Mouse (Mus musculus) limb, embryonic 15.5 days (tissue): ENCODE measurements around the gene Fam107a. TPM values are rescaled to one million over a fixed set of nuclear protein-coding genes. Genes with fewer than 3 reads are reported as not detected.

Experiments used
- ATAC-seq: fragments of 200-750 bp; cut with Nextera tagmentation; 2 replicates; pipeline ENCODE4 v1.8.0; 2017; ENCODE audit warnings: low read depth, moderate TSS enrichment; ENCODE audit not compliant: insufficient number of reproducible peaks, low FRiP score, low TSS enrichment
- H3K27ac ChIP-seq: fragments of 300-500 bp; sonication (generic); 2 replicates; pipeline ENCODE4 v1.5.1; 2015; ENCODE audit warnings: moderate library complexity, mild to moderate bottlenecking, inconsistent platforms
- H3K27me3 ChIP-seq: fragments of 300-500 bp; sonication (generic); 2 replicates; pipeline ENCODE4 v1.6.1; 2015; ENCODE audit warnings: inconsistent platforms
- H3K36me3 ChIP-seq: fragments of 300-500 bp; sonication (generic); 2 replicates; pipeline ENCODE4 v1.6.1; 2015; ENCODE audit warnings: inconsistent platforms
- H3K4me1 ChIP-seq: fragments of 300-500 bp; sonication (generic); 2 replicates; pipeline ENCODE4 v1.6.1; 2015; ENCODE audit warnings: inconsistent platforms
- H3K4me2 ChIP-seq: fragments of 300-500 bp; sonication (generic); 2 replicates; pipeline ENCODE4 v1.6.1; 2015; ENCODE audit warnings: mild to moderate bottlenecking, inconsistent platforms
- H3K4me3 ChIP-seq: fragments of 300-500 bp; sonication (generic); 2 replicates; pipeline ENCODE4 v1.5.1; 2015; ENCODE audit warnings: mild to moderate bottlenecking, inconsistent platforms
- H3K9ac ChIP-seq: fragments of 300-500 bp; sonication (generic); 2 replicates; pipeline ENCODE4 v1.6.1; 2015; ENCODE audit warnings: inconsistent platforms
- H3K9me3 ChIP-seq: fragments of 300-500 bp; sonication (generic); 2 replicates; pipeline ENCODE4 v1.6.1; 2016; ENCODE audit warnings: inconsistent platforms
- WGBS: fragments of 180-500 bp; shearing (Covaris S2); methylation state at CpG from one replicate; pipeline ENCODE4 v1.1.7; 2015; 5-methylcytosine and 5-hydroxymethylcytosine counted together
- polyA plus RNA-seq: library from polyadenylated mRNA; unstranded; fragments of >200 nt; fragmentation: Nextera tagmentation; extraction: Ambion mirVana; gene quantifications from 2 replicates; pipeline ENCODE4 v1.2.1, GENCODE M21; 2015

The Fam107a gene
- 0.51 TPM in 2 replicates for polyA plus RNA-seq

GRCm38 (mm10) chr14:8317194-8318097, at the start of gene Fam107a:
Gene Fam107a, minus strand, starts transcription at chr14:8318023.
- Histone ChIP-seq H3K4me1 (peaks cover 18% of the 10 kb centered on the region), H3K27ac (no peak within 1 kb of the TSS), H3K4me3 (peak within 1 kb of the TSS; percentile 23), H3K4me2 (peak within 1 kb of the TSS; percentile 47), H3K27me3 (peaks cover 39% of the 10 kb centered on the region), H3K9me3 (no peaks in the 10 kb centered on the region), H3K36me3 (no peaks in the 10 kb centered on the region), H3K9ac (no peak within 1 kb of the TSS)
- no peak for ATAC-seq
- 11% methylated on average over 41 of the region's 41 CpGs for WGBS

GRCm38 (mm10) chr14:8367121-8367520, 49.3 kb upstream of the Fam107a start:
- Histone ChIP-seq H3K27me3 (no peaks in the 10 kb centered on the region), H3K4me1 (no peaks in the 10 kb centered on the region), H3K4me3 (no peak overlapping the region), H3K27ac (no peak overlapping the region), H3K4me2 (no peak overlapping the region), H3K36me3 (no peaks in the 10 kb centered on the region), H3K9ac (no peak overlapping the region), H3K9me3 (no peaks in the 10 kb centered on the region)
- 0% methylated on average over 1 of the region's 1 CpGs for WGBS
- no peak for ATAC-seq

- H3K4me1 ChIP-seq = no peaks in the 10 kb centered on the region
- no peaks in the 10 kb centered on the region for H3K9me3 ChIP-seq
- H3K9ac ChIP-seq = no peak overlapping the region
- H3K4me2 ChIP-seq = no peak overlapping the region
- no peak overlapping the region for H3K4me3 ChIP-seq
- WGBS = 69% methylated on average over 6 of the region's 6 CpGs
- H3K27me3 ChIP-seq = no peaks in the 10 kb centered on the region
- H3K36me3 ChIP-seq = no peaks in the 10 kb centered on the region
- ATAC-seq = no peak
- no peak overlapping the region for H3K27ac ChIP-seq
These were observed 48.0 kb upstream of the Fam107a start for GRCm38 (mm10) chr14:8365833-8366232.

GRCm38 (mm10) chr14:8356836-8357235, 39.0 kb upstream of the Fam107a start:
- Histone ChIP-seq H3K4me3 (no peak overlapping the region), H3K27me3 (no peaks in the 10 kb centered on the region), H3K27ac (no peak overlapping the region), H3K4me2 (no peak overlapping the region), H3K9ac (no peak overlapping the region), H3K36me3 (no peaks in the 10 kb centered on the region), H3K4me1 (0 out of 2 replicates have a peak, but pooled peaks cover 3% of the 10 kb centered on the region), H3K9me3 (no peaks in the 10 kb centered on the region)
- WGBS = 76% methylated on average over 9 of the region's 9 CpGs
- ATAC-seq = no peak

- H3K4me1 ChIP-seq = 0 out of 2 replicates have a peak, but pooled peaks cover 3% of the 10 kb centered on the region
- no peaks in the 10 kb centered on the region for H3K36me3 ChIP-seq
- no peak overlapping the region for H3K27ac ChIP-seq
- no peak for ATAC-seq
- no peaks in the 10 kb centered on the region for H3K9me3 ChIP-seq
- no peak overlapping the region for H3K4me3 ChIP-seq
- H3K4me2 ChIP-seq = no peak overlapping the region
- no peaks in the 10 kb centered on the region for H3K27me3 ChIP-seq
- H3K9ac ChIP-seq = no peak overlapping the region
- 37% methylated on average over 6 of the region's 6 CpGs for WGBS
These were observed 38.2 kb upstream of the Fam107a start for GRCm38 (mm10) chr14:8355999-8356501.

GRCm38 (mm10) chr14:8348927-8349326, 31.1 kb upstream of the Fam107a start:
- H3K9me3 ChIP-seq = no peaks in the 10 kb centered on the region
- no peaks in the 10 kb centered on the region for H3K36me3 ChIP-seq
- H3K9ac ChIP-seq = no peak overlapping the region
- WGBS = 69% methylated on average over 9 of the region's 9 CpGs
- no peak for ATAC-seq
- no peak overlapping the region for H3K4me3 ChIP-seq
- H3K4me1 ChIP-seq = no peaks in the 10 kb centered on the region
- no peak overlapping the region for H3K4me2 ChIP-seq
- no peak overlapping the region for H3K27ac ChIP-seq
- no peaks in the 10 kb centered on the region for H3K27me3 ChIP-seq

GRCm38 (mm10) chr14:8346255-8346997, 28.6 kb upstream of the Fam107a start:
- Histone ChIP-seq H3K9me3 (no peaks in the 10 kb centered on the region), H3K4me1 (no peaks in the 10 kb centered on the region), H3K4me2 (no peak overlapping the region), H3K36me3 (no peaks in the 10 kb centered on the region), H3K9ac (no peak overlapping the region), H3K27ac (no peak overlapping the region), H3K4me3 (no peak overlapping the region), H3K27me3 (no peaks in the 10 kb centered on the region)
- 21% methylated on average over 7 of the region's 7 CpGs for WGBS
- no peak for ATAC-seq

GRCm38 (mm10) chr14:8345566-8345965, 27.7 kb upstream of the Fam107a start:
- no peak overlapping the region for H3K27ac ChIP-seq
- 64% methylated on average over 4 of the region's 4 CpGs for WGBS

GRCm38 (mm10) chr14:8342509-8343106, 24.8 kb upstream of the Fam107a start:
- H3K4me2 ChIP-seq = no peak overlapping the region
- H3K4me1 ChIP-seq = no peaks in the 10 kb centered on the region
- no peaks in the 10 kb centered on the region for H3K36me3 ChIP-seq
- H3K27ac ChIP-seq = no peak overlapping the region
- no peaks in the 10 kb centered on the region for H3K9me3 ChIP-seq
- H3K27me3 ChIP-seq = no peaks in the 10 kb centered on the region
- no peak overlapping the region for H3K4me3 ChIP-seq
- H3K9ac ChIP-seq = no peak overlapping the region
- ATAC-seq = no peak
- 55% methylated on average over 5 of the region's 5 CpGs for WGBS

More at GRCm38 (mm10) chr14:8345566-8345965, 27.7 kb upstream of the Fam107a start:
- Histone ChIP-seq H3K9ac (no peak overlapping the region), H3K27me3 (no peaks in the 10 kb centered on the region), H3K4me2 (no peak overlapping the region), H3K9me3 (no peaks in the 10 kb centered on the region), H3K4me3 (no peak overlapping the region), H3K4me1 (no peaks in the 10 kb centered on the region), H3K36me3 (no peaks in the 10 kb centered on the region)
- no peak for ATAC-seq

- no peaks in the 10 kb centered on the region for H3K9me3 ChIP-seq
- 59% methylated on average over 4 of the region's 4 CpGs for WGBS
- H3K36me3 ChIP-seq = no peaks in the 10 kb centered on the region
- H3K9ac ChIP-seq = no peak overlapping the region
- H3K4me2 ChIP-seq = no peak overlapping the region
- H3K4me3 ChIP-seq = no peak overlapping the region
- H3K4me1 ChIP-seq = peaks cover 8% of the 10 kb centered on the region
- H3K27ac ChIP-seq = no peak overlapping the region
- no peaks in the 10 kb centered on the region for H3K27me3 ChIP-seq
- no peak for ATAC-seq
These were observed 22.4 kb upstream of the Fam107a start for GRCm38 (mm10) chr14:8340226-8340625.

GRCm38 (mm10) chr14:8335947-8336346, 18.1 kb upstream of the Fam107a start:
- ATAC-seq = no peak
- Histone ChIP-seq H3K4me2 (no peak overlapping the region), H3K4me3 (no peak overlapping the region), H3K9ac (no peak overlapping the region), H3K36me3 (no peaks in the 10 kb centered on the region), H3K4me1 (peaks cover 20% of the 10 kb centered on the region), H3K27ac (no peak overlapping the region), H3K27me3 (no peaks in the 10 kb centered on the region), H3K9me3 (no peaks in the 10 kb centered on the region)
- WGBS = 10% methylated on average over 10 of the region's 10 CpGs
